Mouse (Mus musculus) cortical plate, adult 2 months (tissue): ENCODE results near the gene Ghrhr. TPM values are rescaled to one million over a fixed set of nuclear protein-coding genes. Genes with fewer than 3 reads are reported as not detected.

Source experiments
- H3K27ac ChIP-seq: fragments of 200-500 bp; 2 replicates; pipeline ENCODE4 v1.5.1; 2012; ENCODE audit warnings: low read length, control low read depth, inconsistent platforms; ENCODE audit not compliant: insufficient read depth
- H3K4me1 ChIP-seq: fragments of 200-500 bp; 2 replicates; pipeline ENCODE4 v1.6.1; 2011; ENCODE audit warnings: low read length; ENCODE audit not compliant: control insufficient read depth, insufficient read depth
- H3K4me3 ChIP-seq: fragments of 200-500 bp; 2 replicates; pipeline ENCODE4 v1.5.1; 2011; ENCODE audit warnings: mild to moderate bottlenecking, low read length, control low read depth; ENCODE audit not compliant: insufficient read depth
- CTCF ChIP-seq: fragments of 200-500 bp; IDR thresholded peaks from 2 replicates; pipeline ENCODE4 v1.5.1; 2011; ENCODE audit warnings: mild to moderate bottlenecking, control low read depth, low read length; ENCODE audit not compliant: insufficient read depth; ENCODE audit errors: extremely low read depth
- POLR2A ChIP-seq: fragments of 200-500 bp; IDR thresholded peaks from 2 replicates; pipeline ENCODE4 v1.6.1; 2011; ENCODE audit warnings: mild to moderate bottlenecking, low read length, control low read depth; ENCODE audit not compliant: insufficient read depth; ENCODE audit errors: extremely low read depth
- polyA plus RNA-seq: library from polyadenylated mRNA; depleted of rRNA; stranded (reverse); fragments of >200 nt; gene quantifications from 2 replicates; pipeline ENCODE4 v1.2.3, GENCODE M21; 2012; rRNA removed

The Ghrhr gene
- 0.06 TPM in 1 of 2 replicates, not detected in the other for polyA plus RNA-seq

- Histone ChIP-seq H3K4me3 (no peak within 1 kb of the TSS), H3K4me1 (no peaks in the 10 kb centered on the region), H3K27ac (no peak within 1 kb of the TSS)
- no peak for TF ChIP-seq CTCF
- TF ChIP-seq POLR2A = no peak
These were observed at the start of gene Ghrhr for GRCm38 (mm10) chr6:55376076-55376475. Gene Ghrhr, plus strand, starts transcription at chr6:55376295.

GRCm38 (mm10) chr6:55326299-55326698 lies 49.8 kb upstream of the Ghrhr start:
- no peak overlapping the region for H3K27ac ChIP-seq
- TF ChIP-seq CTCF (no peak), POLR2A (no peak)
- no peaks in the 10 kb centered on the region for H3K4me1 ChIP-seq
- no peak overlapping the region for H3K4me3 ChIP-seq

- H3K4me1 ChIP-seq = no peaks in the 10 kb centered on the region
- TF ChIP-seq POLR2A = no peak
- no peak for TF ChIP-seq CTCF
These were observed 48.8 kb upstream of the Ghrhr start for GRCm38 (mm10) chr6:55327326-55327725.

GRCm38 (mm10) chr6:55328179-55328578 lies 47.9 kb upstream of the Ghrhr start:
- no peak overlapping the region for H3K4me3 ChIP-seq
- no peak overlapping the region for H3K27ac ChIP-seq
- H3K4me1 ChIP-seq = no peaks in the 10 kb centered on the region
- TF ChIP-seq CTCF (no peak), POLR2A (no peak)

More at GRCm38 (mm10) chr6:55327326-55327725, 48.8 kb upstream of the Ghrhr start:
- Histone ChIP-seq H3K27ac (no peak overlapping the region), H3K4me3 (no peak overlapping the region)

GRCm38 (mm10) chr6:55331315-55331714 lies 44.8 kb upstream of the Ghrhr start:
- TF ChIP-seq CTCF (no peak), POLR2A (no peak)
- Histone ChIP-seq H3K27ac (no peak overlapping the region), H3K4me3 (no peak overlapping the region), H3K4me1 (no peaks in the 10 kb centered on the region)

- Histone ChIP-seq H3K4me3 (no peak overlapping the region), H3K27ac (no peak overlapping the region)
These were observed 43.9 kb upstream of the Ghrhr start for GRCm38 (mm10) chr6:55332100-55332772.

GRCm38 (mm10) chr6:55332773-55333109 lies 43.4 kb upstream of the Ghrhr start:
- no peak for TF ChIP-seq CTCF
- TF ChIP-seq POLR2A = no peak
- Histone ChIP-seq H3K4me3 (no peak overlapping the region), H3K4me1 (no peaks in the 10 kb centered on the region), H3K27ac (no peak overlapping the region)

More at GRCm38 (mm10) chr6:55332100-55332772, 43.9 kb upstream of the Ghrhr start:
- TF ChIP-seq POLR2A = no peak
- TF ChIP-seq CTCF = no peak
- no peaks in the 10 kb centered on the region for H3K4me1 ChIP-seq

- Histone ChIP-seq H3K4me1 (no peaks in the 10 kb centered on the region), H3K27ac (no peak within 1 kb of the TSS), H3K4me3 (no peak within 1 kb of the TSS)
- TF ChIP-seq POLR2A (no peak), CTCF (no peak)
These were observed 40.0 kb upstream of the Ghrhr start, which contains the start of gene Aqp1 for GRCm38 (mm10) chr6:55335989-55336514. Gene Aqp1, plus strand, starts transcription at chr6:55336432.

- H3K4me1 ChIP-seq = no peaks in the 10 kb centered on the region
- H3K27ac ChIP-seq = no peak overlapping the region
- TF ChIP-seq POLR2A = no peak
- TF ChIP-seq CTCF = no peak
- H3K4me3 ChIP-seq = no peak overlapping the region
These were observed 38.9 kb upstream of the Ghrhr start for GRCm38 (mm10) chr6:55337242-55337641.

- TF ChIP-seq POLR2A (no peak), CTCF (no peak)
- H3K4me3 ChIP-seq = no peak overlapping the region
- H3K4me1 ChIP-seq = no peaks in the 10 kb centered on the region
- H3K27ac ChIP-seq = no peak overlapping the region
These were observed 38.0 kb upstream of the Ghrhr start for GRCm38 (mm10) chr6:55338077-55338476.
